Mouse (Mus musculus): ENCODE measurements around the gene Mkln1. TPM values are rescaled to one million over a fixed set of nuclear protein-coding genes. Genes with fewer than 3 reads are reported as not detected.

The Mkln1 gene
- polyA plus RNA-seq, 1 experiment from 2014 or later, result 136 TPM

GRCm38 (mm10) chr6:31564182-31564531, 165.6 kb downstream of the Mkln1 start:
- Histone ChIP-seq H3K27ac (no peak overlapping the region), H3K36me3 (ENCODE audit: inconsistent target) (no peaks in the 10 kb centered on the region), H3K4me3 (ENCODE audit: inconsistent target) (no peak overlapping the region), H3K79me2 (ENCODE audit: inconsistent target) (no peaks in the 10 kb centered on the region)
- WGBS (ENCODE audit: missing documents), result 4% methylated on average over 14 of the region's 18 CpGs

DNA sequence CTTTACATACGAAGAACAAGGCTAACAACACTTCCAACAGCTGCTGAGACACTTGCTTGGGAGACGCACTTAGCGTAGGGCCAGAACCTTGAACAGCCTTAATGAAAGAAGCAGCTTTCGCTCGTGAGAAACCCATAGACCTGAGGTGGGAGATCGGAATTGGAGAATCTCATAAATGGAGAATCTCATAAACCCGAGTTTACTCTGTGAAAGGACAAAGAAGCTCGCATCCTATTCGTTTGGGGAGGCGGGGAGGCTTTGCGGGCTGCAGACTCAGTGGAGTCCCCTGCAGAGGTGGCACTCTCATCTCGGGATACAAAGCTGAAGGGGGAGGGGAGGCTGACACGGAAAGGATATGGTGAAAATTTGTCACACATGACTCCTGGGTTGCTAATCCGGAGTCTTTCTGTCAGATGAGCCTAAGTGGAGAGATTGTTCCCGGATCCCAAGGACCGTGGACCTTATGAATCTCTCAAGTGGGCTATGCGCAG, 166.4 kb downstream of the Mkln1 start:
- Histone ChIP-seq H3K79me2 (ENCODE audit: inconsistent target) (no peaks in the 10 kb centered on the region), H3K27ac (no peak overlapping the region), H3K4me3 (ENCODE audit: inconsistent target) (no peak overlapping the region), H3K36me3 (ENCODE audit: inconsistent target) (no peaks in the 10 kb centered on the region)
- WGBS (ENCODE audit: missing documents), result 7% methylated on average over 17 of the region's 17 CpGs

Other genes with a start within 250 kb of the Mkln1 start
- gene Podxl, start 165.2 kb downstream of the Mkln1 start, polyA plus RNA-seq (2018), result not detected in 3 replicates

All from macrophage (primary cell).